Mouse (Mus musculus) hindbrain, embryonic 16.5 days (tissue): ENCODE measurements around the gene Aldh3b3. TPM values are rescaled to one million over a fixed set of nuclear protein-coding genes. Genes with fewer than 3 reads are reported as not detected.

Source experiments
- ATAC-seq: fragments of 200-750 bp; cut with Nextera tagmentation; 2 replicates; pipeline ENCODE4 v1.8.0; 2017; ENCODE audit warnings: moderate TSS enrichment, moderate library complexity
- H3K27ac ChIP-seq: fragments of 300-500 bp; sonication (generic); 2 replicates; pipeline ENCODE4 v1.5.1; 2014; ENCODE audit warnings: low read depth, mild to moderate bottlenecking, control low read depth, low read length, moderate library complexity
- H3K27me3 ChIP-seq: fragments of 300-500 bp; sonication (generic); replicated peaks from 2 replicates; pipeline ENCODE4 v1.6.1; 2014; ENCODE audit warnings: low read length; ENCODE audit not compliant: control insufficient read depth, insufficient read depth
- H3K36me3 ChIP-seq: fragments of 300-500 bp; sonication (generic); 2 replicates; pipeline ENCODE4 v1.6.1; 2014; ENCODE audit warnings: mild to moderate bottlenecking, low read length, moderate library complexity, mixed read lengths; ENCODE audit not compliant: control insufficient read depth, insufficient read depth
- H3K4me1 ChIP-seq: fragments of 300-500 bp; sonication (generic); 2 replicates; pipeline ENCODE4 v1.6.1; 2014; ENCODE audit warnings: low read depth, low read length; ENCODE audit not compliant: control insufficient read depth, insufficient read depth
- H3K4me2 ChIP-seq: fragments of 300-500 bp; sonication (generic); 2 replicates; pipeline ENCODE4 v1.6.1; 2014; ENCODE audit warnings: mild to moderate bottlenecking, low read length, control low read depth, moderate library complexity
- H3K4me3 ChIP-seq: fragments of 300-500 bp; sonication (generic); 2 replicates; pipeline ENCODE4 v1.5.1; 2014; ENCODE audit warnings: mild to moderate bottlenecking, low read length, control low read depth, moderate library complexity
- H3K9ac ChIP-seq: fragments of 300-500 bp; sonication (generic); 2 replicates; pipeline ENCODE4 v1.6.1; 2014; ENCODE audit warnings: low read depth, mild to moderate bottlenecking, control low read depth, low read length, moderate library complexity
- H3K9me3 ChIP-seq: fragments of 300-500 bp; sonication (generic); 2 replicates; pipeline ENCODE4 v1.6.1; 2014; ENCODE audit warnings: mild to moderate bottlenecking, low read length, moderate library complexity; ENCODE audit not compliant: control insufficient read depth
- WGBS: fragments of 180-500 bp; shearing (Covaris S2); extraction: QIAGEN DNeasy Blood & Tissue Kit; methylation state at CpG from one replicate; pipeline ENCODE4 v1.1.7; 2014; 5-methylcytosine and 5-hydroxymethylcytosine counted together
- polyA plus RNA-seq: library from polyadenylated mRNA; unstranded; fragments of >200 nt; fragmentation: Nextera tagmentation; extraction: Ambion mirVana; gene quantifications from 2 replicates; pipeline ENCODE4 v1.2.1, GENCODE M21; 2015

The Aldh3b3 gene
- polyA plus RNA-seq, 1 experiment from 2014 or later: not detected

GRCm38 (mm10) chr19:3931716-3932115 is 26.7 kb upstream of the Aldh3b3 start:
- no peak for ATAC-seq
- H3K4me3 ChIP-seq: no peak overlapping the region
- no peak overlapping the region for H3K27ac ChIP-seq
- H3K9me3 ChIP-seq: no peaks in the 10 kb centered on the region
- H3K9ac ChIP-seq: no peak overlapping the region
- H3K36me3 ChIP-seq: no peaks in the 10 kb centered on the region
- 90% methylated on average over 9 of the region's 9 CpGs for WGBS
- H3K4me1 ChIP-seq: peaks cover 22% of the 10 kb centered on the region
- H3K27me3 ChIP-seq: peaks cover 5% of the 10 kb centered on the region
- H3K4me2 ChIP-seq: no peak overlapping the region

GRCm38 (mm10) chr19:3935032-3935895 is 23.2 kb upstream of the Aldh3b3 start, which contains the start of gene Unc93b1:
Unc93b1 (plus strand) TSS chr19:3935186.
- H3K27ac ChIP-seq: no peak within 1 kb of the TSS
- H3K4me2 ChIP-seq: peak within 1 kb of the TSS; percentile 79
- H3K27me3 ChIP-seq: peaks cover 5% of the 10 kb centered on the region
- peak within 1 kb of the TSS; percentile 59 for H3K9ac ChIP-seq
- peaks cover 14% of the 10 kb centered on the region for H3K4me1 ChIP-seq
- H3K36me3 ChIP-seq: no peaks in the 10 kb centered on the region
- ATAC-seq: peak; percentile 70
- WGBS: 9% methylated on average over 36 of the region's 42 CpGs
- H3K4me3 ChIP-seq: peak within 1 kb of the TSS; percentile 43
- no peaks in the 10 kb centered on the region for H3K9me3 ChIP-seq

- Histone ChIP-seq H3K9me3 (no peaks in the 10 kb centered on the region), H3K27ac (no peak overlapping the region), H3K9ac (peak overlapping the region; percentile 59), H3K4me2 (peak overlapping the region; percentile 79), H3K4me1 (peaks cover 9% of the 10 kb centered on the region), H3K27me3 (peaks cover 5% of the 10 kb centered on the region), H3K4me3 (peak overlapping the region; percentile 43), H3K36me3 (no peaks in the 10 kb centered on the region)
- 0 out of 2 replicates have a peak, but pooled peaks have one; percentile 24 for ATAC-seq
- whole genome bisulfite sequencing: 8% methylated on average over 22 of the region's 22 CpGs
Measured at GRCm38 (mm10) chr19:3935896-3936850, 22.3 kb upstream of the Aldh3b3 start.

- Histone ChIP-seq H3K9ac (no peak overlapping the region), H3K4me1 (no peaks in the 10 kb centered on the region), H3K9me3 (no peaks in the 10 kb centered on the region), H3K4me2 (no peak overlapping the region), H3K4me3 (no peak overlapping the region), H3K36me3 (no peaks in the 10 kb centered on the region), H3K27me3 (peaks cover 3% of the 10 kb centered on the region; the same call in 1 of the 2 replicates), H3K27ac (no peak overlapping the region)
- 79% methylated on average over 7 of the region's 7 CpGs for WGBS
- ATAC-seq: no peak
Measured at GRCm38 (mm10) chr19:3942315-3942714, 16.1 kb upstream of the Aldh3b3 start.

- Histone ChIP-seq H3K9me3 (no peaks in the 10 kb centered on the region), H3K4me2 (peak overlapping the region; percentile 18; the same call in 1 of the 2 replicates), H3K9ac (no peak overlapping the region), H3K4me1 (no peaks in the 10 kb centered on the region), H3K27ac (no peak overlapping the region), H3K36me3 (no peaks in the 10 kb centered on the region), H3K27me3 (peaks cover 3% of the 10 kb centered on the region; the same call in 1 of the 2 replicates), H3K4me3 (no peak overlapping the region)
- no peak for ATAC-seq
- whole genome bisulfite sequencing: 19% methylated on average over 27 of the region's 27 CpGs
Measured at GRCm38 (mm10) chr19:3942986-3943735, 15.3 kb upstream of the Aldh3b3 start.

- 36% methylated on average over 10 of the region's 10 CpGs for WGBS
Measured at GRCm38 (mm10) chr19:3945872-3946564, 12.4 kb upstream of the Aldh3b3 start.

GRCm38 (mm10) chr19:3946715-3947114 is 11.7 kb upstream of the Aldh3b3 start:
- Histone ChIP-seq H3K27ac (no peak overlapping the region), H3K9ac (no peak overlapping the region), H3K4me1 (no peaks in the 10 kb centered on the region), H3K27me3 (peaks cover 3% of the 10 kb centered on the region; the same call in 1 of the 2 replicates), H3K9me3 (no peaks in the 10 kb centered on the region), H3K36me3 (no peaks in the 10 kb centered on the region), H3K4me2 (no peak overlapping the region), H3K4me3 (no peak overlapping the region)
- peak; percentile 73 for ATAC-seq
- 18% methylated on average over 2 of the region's 2 CpGs for WGBS

More at GRCm38 (mm10) chr19:3945872-3946564, 12.4 kb upstream of the Aldh3b3 start:
- Histone ChIP-seq H3K9me3 (no peaks in the 10 kb centered on the region), H3K27ac (no peak overlapping the region), H3K4me1 (no peaks in the 10 kb centered on the region), H3K27me3 (peaks cover 3% of the 10 kb centered on the region; the same call in 1 of the 2 replicates), H3K4me3 (no peak overlapping the region), H3K9ac (no peak overlapping the region), H3K36me3 (no peaks in the 10 kb centered on the region), H3K4me2 (no peak overlapping the region)
- ATAC-seq: no peak

GRCm38 (mm10) chr19:3947813-3948212 is 10.6 kb upstream of the Aldh3b3 start:
- Histone ChIP-seq H3K36me3 (no peaks in the 10 kb centered on the region), H3K4me3 (no peak overlapping the region), H3K9ac (no peak overlapping the region), H3K27ac (no peak overlapping the region), H3K4me2 (no peak overlapping the region), H3K4me1 (no peaks in the 10 kb centered on the region), H3K27me3 (peaks cover under 1% of the 10 kb centered on the region; the same call in 1 of the 2 replicates), H3K9me3 (no peaks in the 10 kb centered on the region)
- ATAC-seq: no peak
- WGBS: 88% methylated on average over 3 of the region's 3 CpGs
